Mouse (Mus musculus): Measurements from ENCODE around the gene Cat. TPM values are rescaled to one million over a fixed set of nuclear protein-coding genes. Genes with fewer than 3 reads are reported as not detected.
A peak's percentile ranks its signal among the peaks of the same experiment; 100 is the strongest.

Gene Cat
- polyA plus RNA-seq, 1 experiment = 36.5 TPM

- DNase-seq (ENCODE audit: low read depth, low spot score) = no peak
- WGBS = 76% methylated on average over 6 of the region's 6 CpGs
Measured at GRCm38 (mm10) chr2:103446326-103446725, 38.6 kb downstream of the Cat start.

- WGBS = 55% methylated on average over 6 of the region's 6 CpGs
- no peak for DNase-seq (ENCODE audit: low read depth, low spot score)
Measured at GRCm38 (mm10) chr2:103445776-103446175, 39.2 kb downstream of the Cat start.

GRCm38 (mm10) chr2:103439710-103440109 lies 45.2 kb downstream of the Cat start:
- WGBS = 15% methylated on average over 12 of the region's 12 CpGs
- DNase-seq (ENCODE audit: low read depth, low spot score) = peak; percentile 36

- no peak for DNase-seq (ENCODE audit: low read depth, low spot score)
- WGBS = 94% methylated on average over 11 of the region's 11 CpGs
Measured at GRCm38 (mm10) chr2:103439071-103439622, 45.8 kb downstream of the Cat start.

- 66% methylated on average over 5 of the region's 5 CpGs for WGBS
- no peak for DNase-seq (ENCODE audit: low read depth, low spot score)
Measured at GRCm38 (mm10) chr2:103436534-103436933, 48.4 kb downstream of the Cat start.

- no peak for DNase-seq (ENCODE audit: low read depth, low spot score)
- 75% methylated on average over 2 of the region's 2 CpGs for WGBS
Measured at GRCm38 (mm10) chr2:103435110-103435509, 49.9 kb downstream of the Cat start.

- 66% methylated on average over 8 of the region's 8 CpGs for WGBS
Measured at GRCm38 (mm10) chr2:103432695-103433275, 52.2 kb downstream of the Cat start.

GRCm38 (mm10) chr2:103430712-103431111 lies 54.2 kb downstream of the Cat start:
- WGBS = 13% methylated on average over 1 of the region's 1 CpGs

More at GRCm38 (mm10) chr2:103432695-103433275, 52.2 kb downstream of the Cat start:
- no peak for DNase-seq (ENCODE audit: low read depth, low spot score)

GRCm38 (mm10) chr2:103428356-103428755 lies 56.6 kb downstream of the Cat start:
- no peak for DNase-seq (ENCODE audit: low read depth, low spot score)
- 20% methylated on average over 3 of the region's 3 CpGs for WGBS

More at GRCm38 (mm10) chr2:103430712-103431111, 54.2 kb downstream of the Cat start:
- DNase-seq (ENCODE audit: low read depth, low spot score) = no peak

GRCm38 (mm10) chr2:103425456-103426063 lies 59.4 kb downstream of the Cat start:
- WGBS = 72% methylated on average over 11 of the region's 11 CpGs

GRCm38 (mm10) chr2:103424349-103425026 lies 60.5 kb downstream of the Cat start:
- WGBS = 29% methylated on average over 12 of the region's 12 CpGs
- DNase-seq (ENCODE audit: low read depth, low spot score) = peak; percentile 7

More at GRCm38 (mm10) chr2:103425456-103426063, 59.4 kb downstream of the Cat start:
- no peak for DNase-seq (ENCODE audit: low read depth, low spot score)

- DNase-seq (ENCODE audit: low read depth, low spot score) = no peak
Measured at GRCm38 (mm10) chr2:103423884-103424283, 61.1 kb downstream of the Cat start.

GRCm38 (mm10) chr2:103420650-103421507 lies 64.1 kb downstream of the Cat start:
- no peak for DNase-seq (ENCODE audit: low read depth, low spot score)
- WGBS = 62% methylated on average over 15 of the region's 15 CpGs

More at GRCm38 (mm10) chr2:103423884-103424283, 61.1 kb downstream of the Cat start:
- WGBS = 61% methylated on average over 12 of the region's 12 CpGs

GRCm38 (mm10) chr2:103415774-103416173 lies 69.2 kb downstream of the Cat start:
- WGBS = 81% methylated on average over 3 of the region's 3 CpGs
- no peak for DNase-seq (ENCODE audit: low read depth, low spot score)

- WGBS = 77% methylated on average over 5 of the region's 5 CpGs
- DNase-seq (ENCODE audit: low read depth, low spot score) = no peak
Measured at GRCm38 (mm10) chr2:103413381-103413780, 71.6 kb downstream of the Cat start.

- 80% methylated on average over 3 of the region's 3 CpGs for WGBS
- DNase-seq (ENCODE audit: low read depth, low spot score) = no peak
Measured at GRCm38 (mm10) chr2:103411816-103412215, 73.1 kb downstream of the Cat start.

- DNase-seq (ENCODE audit: low read depth, low spot score) = no peak
- WGBS = 71% methylated on average over 6 of the region's 6 CpGs
Measured at GRCm38 (mm10) chr2:103411348-103411747, 73.6 kb downstream of the Cat start, which contains the start of gene Elf5. Gene Elf5 (plus strand): TSS chr2:103411688.

- 65% methylated on average over 3 of the region's 3 CpGs for WGBS
- DNase-seq (ENCODE audit: low read depth, low spot score) = no peak
Measured at GRCm38 (mm10) chr2:103406239-103406638, 78.7 kb downstream of the Cat start.
